Mouse (Mus musculus): Measurements from ENCODE around the gene Zfp683.

GRCm38 (mm10) chr4:134106105-134106504 is 52.5 kb downstream of the Zfp683 start:
- TF ChIP-seq CTCF (IDR thresholded peaks at IDR 0.05; ENCODE audit: borderline replicate concordance, control insufficient read depth, extremely low read depth, insufficient read depth, low read length, poor library complexity) (no peak), POLR2A (IDR thresholded peaks at IDR 0.05; ENCODE audit: control insufficient read depth, extremely low read depth, insufficient read depth, low read length, poor library complexity) (no peak)

All from thymus, adult 2 months (tissue).